Comparison of ENCODE assay signal across 9 mouse cellular contexts in genomic region chr6:72678631-72679030, GRCm38 (mm10).
DNase-seq lines count a peak whose midpoint lies in the region; ATAC-seq lines count a peak whose summit lies in the region.
"Had no signal": no experiment of that assay in that cellular context is flagged by ENCODE, and none has a peak within 500 bp of the region (broad histone marks: within the 10 kb centered on the region; RNA-seq: fewer than 3 reads in every experiment).

No protein-coding gene starts in this region.

- WGBS in hindbrain, embryonic 11.5 days = 40% methylated on average over 9 of the region's 9 CpGs
- WGBS in hindbrain, embryonic 13.5 days = 29% methylated on average over 9 of the region's 9 CpGs
- 10% methylated on average over 9 of the region's 9 CpGs for WGBS in embryonic facial prominence, embryonic 11.5 days
- WGBS in kidney, embryonic 15.5 days = 19% methylated on average over 9 of the region's 9 CpGs
- WGBS in neural tube, embryonic 13.5 days = 21% methylated on average over 9 of the region's 9 CpGs

- H3K27me3 ChIP-seq in hindbrain, embryonic 11.5 days (ENCODE audit: control insufficient read depth, insufficient read depth, low read length) = peaks cover 6% of the 10 kb centered on the region
- peaks cover 19% of the 10 kb centered on the region for H3K27me3 ChIP-seq in hindbrain, embryonic 13.5 days
- no peaks in the 10 kb centered on the region for H3K27me3 ChIP-seq in embryonic facial prominence, embryonic 11.5 days (ENCODE audit: control insufficient read depth, insufficient read depth, low read length)
- H3K27me3 ChIP-seq in kidney, embryonic 15.5 days = no peaks in the 10 kb centered on the region
- H3K27me3 ChIP-seq in neural tube, embryonic 13.5 days = peaks cover 21% of the 10 kb centered on the region
- H3K27me3 ChIP-seq: forebrain, embryonic 15.5 days had no signal

- H3K9me3 ChIP-seq in hindbrain, embryonic 11.5 days (ENCODE audit: control insufficient read depth, low read length) = no peaks in the 10 kb centered on the region
- H3K9me3 ChIP-seq in hindbrain, embryonic 13.5 days = no peaks in the 10 kb centered on the region
- H3K9me3 ChIP-seq in embryonic facial prominence, embryonic 11.5 days (replicated peaks; ENCODE audit: control insufficient read depth, low read length) = no peaks in the 10 kb centered on the region
- no peaks in the 10 kb centered on the region for H3K9me3 ChIP-seq in kidney, embryonic 15.5 days (replicated peaks)
- H3K9me3 ChIP-seq in neural tube, embryonic 13.5 days = no peaks in the 10 kb centered on the region
- H3K9me3 ChIP-seq: forebrain, embryonic 15.5 days had no signal

- no peak overlapping the region for H3K27ac ChIP-seq in hindbrain, embryonic 11.5 days (ENCODE audit: low read depth, low read length)
- H3K27ac ChIP-seq in hindbrain, embryonic 13.5 days = no peak overlapping the region
- H3K27ac ChIP-seq in embryonic facial prominence, embryonic 11.5 days (replicated peaks; ENCODE audit: low read depth, low read length) = no peak overlapping the region
- H3K27ac ChIP-seq in kidney, embryonic 15.5 days = peak overlapping the region; percentile 96
- H3K27ac ChIP-seq in neural tube, embryonic 13.5 days (replicated peaks) = peak overlapping the region; percentile 67; the same call in 1 of the 2 replicates
- H3K27ac ChIP-seq: forebrain, embryonic 15.5 days had no signal

- no peak for ATAC-seq in hindbrain, embryonic 11.5 days (ENCODE audit: low FRiP score)
- no peak for ATAC-seq in hindbrain, embryonic 13.5 days (ENCODE audit: low FRiP score)
- no peak for ATAC-seq in embryonic facial prominence, embryonic 11.5 days (replicated peaks; ENCODE audit: insufficient number of reproducible peaks, low FRiP score, low TSS enrichment, low read depth)
- ATAC-seq in kidney, embryonic 15.5 days (replicated peaks; ENCODE audit: low FRiP score) = 0 out of 2 replicates have a peak, but pooled peaks have one; percentile 24
- ATAC-seq in neural tube, embryonic 13.5 days (ENCODE audit: low read depth) = peak; percentile 20; the same call in 1 of the 2 replicates
- ATAC-seq in monocyte, adult 5-6 weeks (replicated peaks; ENCODE audit: insufficient number of reproducible peaks, low FRiP score, low TSS enrichment, poor library complexity, severe bottlenecking) = no peak

- H3K4me2 ChIP-seq in hindbrain, embryonic 11.5 days (replicated peaks; ENCODE audit: low read depth, low read length) = no peak overlapping the region; the same call in 1 of the 2 replicates
- no peak overlapping the region for H3K4me2 ChIP-seq in hindbrain, embryonic 13.5 days
- H3K4me2 ChIP-seq in embryonic facial prominence, embryonic 11.5 days (ENCODE audit: low read depth, low read length) = no peak overlapping the region
- H3K4me2 ChIP-seq in kidney, embryonic 15.5 days = peak overlapping the region; percentile 22; the same call in 1 of the 2 replicates
- H3K4me2 ChIP-seq in neural tube, embryonic 13.5 days = no peak overlapping the region
- H3K4me2 ChIP-seq: forebrain, embryonic 15.5 days; midbrain, embryonic 11.5 days had no signal

- no peak overlapping the region for H3K4me3 ChIP-seq in hindbrain, embryonic 11.5 days (ENCODE audit: low read depth, low read length)
- H3K4me3 ChIP-seq in hindbrain, embryonic 13.5 days = no peak overlapping the region
- H3K4me3 ChIP-seq in embryonic facial prominence, embryonic 11.5 days (ENCODE audit: low read depth, low read length) = no peak overlapping the region
- no peak overlapping the region for H3K4me3 ChIP-seq in kidney, embryonic 15.5 days (replicated peaks)
- no peak overlapping the region for H3K4me3 ChIP-seq in neural tube, embryonic 13.5 days
- H3K4me3 ChIP-seq: forebrain, embryonic 15.5 days had no signal

- no peaks in the 10 kb centered on the region for H3K36me3 ChIP-seq in hindbrain, embryonic 11.5 days (ENCODE audit: control insufficient read depth, insufficient read depth, low read length)
- H3K36me3 ChIP-seq in hindbrain, embryonic 13.5 days = no peaks in the 10 kb centered on the region
- H3K36me3 ChIP-seq in embryonic facial prominence, embryonic 11.5 days (replicated peaks; ENCODE audit: control insufficient read depth, insufficient read depth, low read depth, low read length) = no peaks in the 10 kb centered on the region
- H3K36me3 ChIP-seq in kidney, embryonic 15.5 days = no peaks in the 10 kb centered on the region
- H3K36me3 ChIP-seq in neural tube, embryonic 13.5 days = no peaks in the 10 kb centered on the region
- H3K36me3 ChIP-seq: forebrain, embryonic 15.5 days had no signal

- DNase-seq in hindbrain, embryonic 11.5 days (ENCODE audit: low spot score) = no peak
- DNase-seq in embryonic facial prominence, embryonic 11.5 days (ENCODE audit: low spot score) = peak; percentile 65
- DNase-seq in cerebellum, adult 11-12 months = no peak

- peaks cover 16% of the 10 kb centered on the region for H3K4me1 ChIP-seq in hindbrain, embryonic 11.5 days (replicated peaks; ENCODE audit: control insufficient read depth, insufficient read depth, low read length)
- peaks cover 35% of the 10 kb centered on the region for H3K4me1 ChIP-seq in hindbrain, embryonic 13.5 days (replicated peaks)
- peaks cover 14% of the 10 kb centered on the region for H3K4me1 ChIP-seq in embryonic facial prominence, embryonic 11.5 days (ENCODE audit: control insufficient read depth, insufficient read depth, low read length)
- H3K4me1 ChIP-seq in kidney, embryonic 15.5 days = peaks cover 84% of the 10 kb centered on the region
- H3K4me1 ChIP-seq in neural tube, embryonic 13.5 days (replicated peaks) = peaks cover 53% of the 10 kb centered on the region

- 0 out of 2 replicates have a peak overlapping the region, but pooled peaks have one; percentile 8 for H3K9ac ChIP-seq in hindbrain, embryonic 11.5 days (ENCODE audit: low read depth, low read length)
- H3K9ac ChIP-seq in hindbrain, embryonic 13.5 days = no peak overlapping the region
- no peak overlapping the region for H3K9ac ChIP-seq in embryonic facial prominence, embryonic 11.5 days (replicated peaks; ENCODE audit: low read length)
- no peak overlapping the region for H3K9ac ChIP-seq in kidney, embryonic 15.5 days
- no peak overlapping the region for H3K9ac ChIP-seq in neural tube, embryonic 13.5 days
- H3K9ac ChIP-seq: forebrain, embryonic 15.5 days had no signal

Comparison
In these comparisons a context has a peak if more than half of its experiments do, and no peak if none do; other contexts are left out.
1. ATAC-seq: peak in kidney, embryonic 15.5 days (single experiment) and neural tube, embryonic 13.5 days (single experiment); none in hindbrain, embryonic 11.5 days (single experiment), hindbrain, embryonic 13.5 days (single experiment), embryonic facial prominence, embryonic 11.5 days (single experiment) and monocyte, adult 5-6 weeks (single experiment).
2. H3K27ac ChIP-seq: peak in kidney, embryonic 15.5 days (single experiment) and neural tube, embryonic 13.5 days (single experiment); none in hindbrain, embryonic 11.5 days (single experiment), hindbrain, embryonic 13.5 days (single experiment) and embryonic facial prominence, embryonic 11.5 days (single experiment).